Comparison of ENCODE assay signal across 8 mouse cellular contexts in genomic region chr7:27473835-27474489, GRCm38 (mm10). TPM values are rescaled to one million over a fixed set of nuclear protein-coding genes. Genes with fewer than 3 reads are reported as not detected.
DNase-seq lines count a peak whose midpoint lies in the region; ATAC-seq and TF ChIP-seq lines count a peak whose summit lies in the region.

No protein-coding gene starts in this region.

- H3K27ac ChIP-seq in heart, embryonic 14.5 days (replicated peaks in 1 of 2; ENCODE audit: control insufficient read depth in 1 of 2, insufficient read depth in 1 of 2, low read depth in 2 of 2, low read length in 2 of 2) = peak overlapping the region; percentile 93
- 0 out of 2 replicates have a peak overlapping the region, but pooled peaks have one; percentile 7 for H3K27ac ChIP-seq in ES-E14 (ENCODE audit: insufficient read depth, low read depth, low read length, poor library complexity, severe bottlenecking)
- H3K27ac ChIP-seq in forebrain, embryonic 14.5 days (ENCODE audit: low read depth, low read length) = peak overlapping the region; percentile 82
- H3K27ac ChIP-seq in liver, embryonic 16.5 days (ENCODE audit: low read length) = peak overlapping the region; percentile 99

- in situ Hi-C loops in ES-E14 (cut with MboI; ENCODE audit: low sequenced_read_pairs in 2 of 2, unreplicated experiment in 2 of 2) = no loop called here

- no peaks in the 10 kb centered on the region for H3K27me3 ChIP-seq in heart, embryonic 14.5 days (ENCODE audit: control insufficient read depth, insufficient read depth, low read length)
- H3K27me3 ChIP-seq in forebrain, embryonic 14.5 days (replicated peaks; ENCODE audit: control insufficient read depth, insufficient read depth, low read length) = no peaks in the 10 kb centered on the region
- no peaks in the 10 kb centered on the region for H3K27me3 ChIP-seq in liver, embryonic 16.5 days (ENCODE audit: control insufficient read depth, insufficient read depth, low read depth, low read length)

- no peak for DNase-seq in heart, postnatal 25 days (ENCODE audit: low spot score)
- no peak for DNase-seq in ES-E14 (ENCODE audit: low read depth, low spot score)
- no peak for DNase-seq in forebrain, embryonic 14.5 days (ENCODE audit: low spot score)
- DNase-seq in left cerebral cortex, adult 9 months (ENCODE audit: low spot score in 2 of 2) = no peak
- no peak for DNase-seq in ovary, adult 18-20 months (ENCODE audit: low spot score)

- peak overlapping the region; percentile 76 for H3K4me2 ChIP-seq in heart, embryonic 14.5 days (ENCODE audit: low read length)
- peak overlapping the region; percentile 90 for H3K4me2 ChIP-seq in forebrain, embryonic 14.5 days (ENCODE audit: low read length)
- H3K4me2 ChIP-seq in liver, embryonic 16.5 days (ENCODE audit: low read depth, low read length) = peak overlapping the region; percentile 78

- H3K9ac ChIP-seq in heart, embryonic 14.5 days (ENCODE audit: low read length) = peak overlapping the region; percentile 79
- H3K9ac ChIP-seq in ES-E14 (ENCODE audit: insufficient read depth, low read depth, low read length, poor library complexity, severe bottlenecking) = peak overlapping the region; percentile 66
- peak overlapping the region; percentile 66 for H3K9ac ChIP-seq in forebrain, embryonic 14.5 days (ENCODE audit: low read length)
- peak overlapping the region; percentile 98 for H3K9ac ChIP-seq in liver, embryonic 16.5 days (ENCODE audit: low read depth, low read length)

- no peak; the same call in 1 of the 2 replicates for ATAC-seq in heart, embryonic 14.5 days (ENCODE audit: insufficient number of reproducible peaks, insufficient read depth, low FRiP score, low read depth)
- ATAC-seq in forebrain, embryonic 14.5 days = no peak
- no peak for ATAC-seq in liver, embryonic 16.5 days (ENCODE audit: low read depth)
- no peak for ATAC-seq in frontal cortex, adult (ENCODE audit: low TSS enrichment)

- under 1% methylated on average over 34 of the region's 34 CpGs for WGBS in heart, embryonic 14.5 days
- WGBS in forebrain, embryonic 14.5 days = under 1% methylated on average over 34 of the region's 34 CpGs
- under 1% methylated on average over 34 of the region's 34 CpGs for WGBS in liver, embryonic 16.5 days (ENCODE audit: insufficient replicate concordance)

- H3K36me3 ChIP-seq in heart, embryonic 14.5 days (ENCODE audit: control insufficient read depth, insufficient read depth, low read length) = peaks cover 21% of the 10 kb centered on the region
- 0 out of 2 replicates have a peak, but pooled peaks cover 4% of the 10 kb centered on the region for H3K36me3 ChIP-seq in ES-E14 (ENCODE audit: control insufficient read depth, insufficient read depth, low read length, poor library complexity, severe bottlenecking)
- H3K36me3 ChIP-seq in forebrain, embryonic 14.5 days (ENCODE audit: control insufficient read depth, insufficient read depth, low read length) = peaks cover 13% of the 10 kb centered on the region
- H3K36me3 ChIP-seq in liver, embryonic 16.5 days (ENCODE audit: control insufficient read depth, insufficient read depth) = peaks cover 24% of the 10 kb centered on the region

- peaks cover 4 to 13% of the 10 kb centered on the region in 2 experiments; a peak in 3 of 4 replicates for H3K4me1 ChIP-seq in heart, embryonic 14.5 days (ENCODE audit: control insufficient read depth in 2 of 2, insufficient read depth in 2 of 2, low read length in 2 of 2)
- H3K4me1 ChIP-seq in ES-E14 (ENCODE audit: control insufficient read depth in 2 of 2, insufficient read depth in 2 of 2, low read length in 2 of 2, poor library complexity in 1 of 2) = peaks cover 5 to 10% of the 10 kb centered on the region in 2 experiments; a peak in 2 of 4 replicates
- peaks cover 3% of the 10 kb centered on the region; the same call in 1 of the 2 replicates for H3K4me1 ChIP-seq in forebrain, embryonic 14.5 days (ENCODE audit: control insufficient read depth, insufficient read depth, low read length)
- H3K4me1 ChIP-seq in liver, embryonic 16.5 days (ENCODE audit: control insufficient read depth, low read depth, low read length) = peaks cover 38% of the 10 kb centered on the region

- intact Hi-C loops in heart, postnatal 25 days (cut with DNase I) = loop anchor here (2.0 kb wide), 1 partner anchor 25 kb away; no protein-coding TSS in a partner anchor

- H3K9me3 ChIP-seq in heart, embryonic 14.5 days (ENCODE audit: control insufficient read depth, low read length) = no peaks in the 10 kb centered on the region
- H3K9me3 ChIP-seq in ES-E14 (ENCODE audit: control insufficient read depth, insufficient read depth, low read depth, low read length) = no peaks in the 10 kb centered on the region
- no peaks in the 10 kb centered on the region for H3K9me3 ChIP-seq in forebrain, embryonic 14.5 days (replicated peaks; ENCODE audit: control insufficient read depth, low read length)
- H3K9me3 ChIP-seq in liver, embryonic 16.5 days (replicated peaks; ENCODE audit: control insufficient read depth, low read length) = no peaks in the 10 kb centered on the region

- H3K4me3 ChIP-seq in heart, embryonic 14.5 days (ENCODE audit: control insufficient read depth in 1 of 2, insufficient read depth in 1 of 2, low read depth in 1 of 2, low read length in 2 of 2) = peak overlapping the region; percentile 72 to 77
- peak overlapping the region; percentile 78 to 85 for H3K4me3 ChIP-seq in ES-E14 (ENCODE audit: insufficient read depth in 1 of 2, low read depth in 1 of 2, low read length in 2 of 2, poor library complexity in 1 of 2, severe bottlenecking in 1 of 2)
- H3K4me3 ChIP-seq in forebrain, embryonic 14.5 days (ENCODE audit: low read depth, low read length) = peak overlapping the region; percentile 63
- H3K4me3 ChIP-seq in liver, embryonic 16.5 days (ENCODE audit: low read depth, low read length) = peak overlapping the region; percentile 98

TF ChIP-seq in ES-E14, 5 proteins besides CTCF, POLR2A, EP300 and RAD21:
- TF ChIP-seq MAFK (IDR thresholded peaks at IDR 0.05; ENCODE audit: insufficient read depth, low read depth, low read length) (no peak), HCFC1 (IDR thresholded peaks at IDR 0.05; ENCODE audit: borderline replicate concordance, insufficient read depth, low read length) (no peak), CHD2 (IDR thresholded peaks at IDR 0.05; ENCODE audit: low read depth, low read length) (no peak), ZNF384 (IDR thresholded peaks at IDR 0.05; ENCODE audit: low read depth, low read length) (no peak), ZC3H11A (IDR thresholded peaks at IDR 0.05; ENCODE audit: borderline replicate concordance, low read depth, low read length) (no peak)

RNA-seq across cellular contexts. Expression of gene Sertad3, which starts 0.4 kb away (rescaled TPM):
- 15.7 and 19.4 TPM in 2 replicates for polyA plus RNA-seq in heart, embryonic 14.5 days (2014; fragmentation: Nextera tagmentation; extraction: Ambion mirVana)
- 1 to 10 TPM; 6.4 to 8.0 TPM for total RNA-seq in heart, postnatal 25 days (2021)
- 5.4 and 6.2 TPM in 2 replicates for total RNA-seq in ES-E14 (2012; rRNA removed)
- polyA plus RNA-seq in forebrain, embryonic 14.5 days (2014; fragmentation: Nextera tagmentation; extraction: Ambion mirVana) = 12.5 and 14.2 TPM in 2 replicates
- polyA plus RNA-seq in liver, embryonic 16.5 days (2015; fragmentation: Nextera tagmentation; extraction: Ambion mirVana) = 35.5 and 37.6 TPM in 2 replicates

RNA-seq across cellular contexts. Expression of gene Sertad1, which starts 12.7 kb away (rescaled TPM):
- 34.5 and 34.8 TPM in 2 replicates for polyA plus RNA-seq in heart, embryonic 14.5 days (2014; fragmentation: Nextera tagmentation; extraction: Ambion mirVana)
- total RNA-seq in heart, postnatal 25 days (2021) = 10 to 100 TPM in 1 of 2 experiments, 1 to 10 TPM in 1; 7.9 to 13.0 TPM
- total RNA-seq in ES-E14 (2012; rRNA removed) = 13.1 and 25.1 TPM in 2 replicates
- polyA plus RNA-seq in forebrain, embryonic 14.5 days (2014; fragmentation: Nextera tagmentation; extraction: Ambion mirVana) = 8.6 and 9.7 TPM in 2 replicates
- 29.2 and 31.6 TPM in 2 replicates for polyA plus RNA-seq in liver, embryonic 16.5 days (2015; fragmentation: Nextera tagmentation; extraction: Ambion mirVana)

RNA-seq across cellular contexts. Expression of gene Prx, which starts 25.2 kb away (rescaled TPM):
- 0.58 and 0.59 TPM in 2 replicates for polyA plus RNA-seq in heart, embryonic 14.5 days (2014; fragmentation: Nextera tagmentation; extraction: Ambion mirVana)
- 1 to 10 TPM; 1.2 to 1.6 TPM for total RNA-seq in heart, postnatal 25 days (2021)
- total RNA-seq in ES-E14 (2012; rRNA removed) = 10.0 TPM in 2 replicates
- 0.55 and 0.73 TPM in 2 replicates for polyA plus RNA-seq in forebrain, embryonic 14.5 days (2014; fragmentation: Nextera tagmentation; extraction: Ambion mirVana)
- 0.74 and 0.81 TPM in 2 replicates for polyA plus RNA-seq in liver, embryonic 16.5 days (2015; fragmentation: Nextera tagmentation; extraction: Ambion mirVana)

RNA-seq across cellular contexts. Expression of gene Blvrb, which starts 26.2 kb away (rescaled TPM):
- 49.7 and 57.9 TPM in 2 replicates for polyA plus RNA-seq in heart, embryonic 14.5 days (2014; fragmentation: Nextera tagmentation; extraction: Ambion mirVana)
- total RNA-seq in heart, postnatal 25 days (2021) = 10 to 100 TPM; 30.1 to 30.5 TPM
- 22.0 and 29.6 TPM in 2 replicates for total RNA-seq in ES-E14 (2012; rRNA removed)
- 22.4 and 23.7 TPM in 2 replicates for polyA plus RNA-seq in forebrain, embryonic 14.5 days (2014; fragmentation: Nextera tagmentation; extraction: Ambion mirVana)
- polyA plus RNA-seq in liver, embryonic 16.5 days (2015; fragmentation: Nextera tagmentation; extraction: Ambion mirVana) = 853 and 865 TPM in 2 replicates

RNA-seq across cellular contexts. Expression of gene Sptbn4, which starts 26.5 kb away (rescaled TPM):
- 0.15 and 0.20 TPM in 2 replicates for polyA plus RNA-seq in heart, embryonic 14.5 days (2014; fragmentation: Nextera tagmentation; extraction: Ambion mirVana)
- under 1 TPM; 0.08 to 0.42 TPM for total RNA-seq in heart, postnatal 25 days (2021)
- total RNA-seq in ES-E14 (2012; rRNA removed) = 9.1 and 18.6 TPM in 2 replicates
- polyA plus RNA-seq in forebrain, embryonic 14.5 days (2014; fragmentation: Nextera tagmentation; extraction: Ambion mirVana) = 1.6 and 1.7 TPM in 2 replicates
- polyA plus RNA-seq in liver, embryonic 16.5 days (2015; fragmentation: Nextera tagmentation; extraction: Ambion mirVana) = 0.02 and 0.06 TPM in 2 replicates

Comparison
In these comparisons a context has a peak if more than half of its experiments do, and no peak if none do; other contexts are left out.
1. H3K27ac ChIP-seq: peak in every context shown above with its lines; median percentile 99 in liver, embryonic 16.5 days; 93 in heart, embryonic 14.5 days; 82 in forebrain, embryonic 14.5 days; 7 in ES-E14.